Mouse (Mus musculus) neural tube, embryonic 15.5 days (tissue): ENCODE data around the gene Pde4b. TPM values are rescaled to one million over a fixed set of nuclear protein-coding genes. Genes with fewer than 3 reads are reported as not detected.
"Not testable (repeated sequence)": the region's sequence is repeated elsewhere in the genome, so short reads cannot be mapped to it uniquely, and the experiment has no call there.

ENCODE experiments used
- ATAC-seq: fragments of 200-750 bp; cut with Nextera tagmentation; 2 replicates; pipeline ENCODE4 v1.8.0; 2017; ENCODE audit warnings: mild to moderate bottlenecking, moderate TSS enrichment, moderate library complexity; ENCODE audit not compliant: low FRiP score
- H3K27ac ChIP-seq: fragments of 300-500 bp; sonication (generic); replicated peaks from 2 replicates; pipeline ENCODE4 v1.5.1; 2015; ENCODE audit warnings: mild to moderate bottlenecking, inconsistent platforms
- H3K27me3 ChIP-seq: fragments of 300-500 bp; sonication (generic); replicated peaks from 2 replicates; pipeline ENCODE4 v1.6.1; 2015; ENCODE audit warnings: inconsistent platforms
- H3K36me3 ChIP-seq: fragments of 300-500 bp; sonication (generic); 2 replicates; pipeline ENCODE4 v1.6.1; 2015; ENCODE audit warnings: inconsistent platforms
- H3K4me1 ChIP-seq: fragments of 300-500 bp; sonication (generic); 2 replicates; pipeline ENCODE4 v1.6.1; 2015; ENCODE audit warnings: inconsistent platforms
- H3K4me2 ChIP-seq: fragments of 300-500 bp; sonication (generic); 2 replicates; pipeline ENCODE4 v1.6.1; 2015; ENCODE audit warnings: inconsistent platforms, mild to moderate bottlenecking, moderate library complexity
- H3K4me3 ChIP-seq: fragments of 300-500 bp; sonication (generic); replicated peaks from 2 replicates; pipeline ENCODE4 v1.5.1; 2015; ENCODE audit warnings: mild to moderate bottlenecking, inconsistent platforms
- H3K9ac ChIP-seq: fragments of 300-500 bp; sonication (generic); replicated peaks from 2 replicates; pipeline ENCODE4 v1.6.1; 2015; ENCODE audit warnings: mild to moderate bottlenecking, inconsistent platforms
- H3K9me3 ChIP-seq: fragments of 300-500 bp; sonication (generic); replicated peaks from 2 replicates; pipeline ENCODE4 v1.6.1; 2016; ENCODE audit warnings: inconsistent platforms
- WGBS: fragments of 180-500 bp; shearing (Covaris S2); methylation state at CpG from one replicate; pipeline ENCODE4 v1.1.7; 2015; ENCODE audit warnings: mixed read lengths; 5-methylcytosine and 5-hydroxymethylcytosine counted together
- polyA plus RNA-seq: library from polyadenylated mRNA; unstranded; fragments of >200 nt; fragmentation: Nextera tagmentation; extraction: Ambion mirVana; gene quantifications from 2 replicates; pipeline ENCODE4 v1.2.1, GENCODE M21; 2015

Pde4b gene
- polyA plus RNA-seq, 1 experiment from 2014 or later: 40.9 TPM

DNA sequence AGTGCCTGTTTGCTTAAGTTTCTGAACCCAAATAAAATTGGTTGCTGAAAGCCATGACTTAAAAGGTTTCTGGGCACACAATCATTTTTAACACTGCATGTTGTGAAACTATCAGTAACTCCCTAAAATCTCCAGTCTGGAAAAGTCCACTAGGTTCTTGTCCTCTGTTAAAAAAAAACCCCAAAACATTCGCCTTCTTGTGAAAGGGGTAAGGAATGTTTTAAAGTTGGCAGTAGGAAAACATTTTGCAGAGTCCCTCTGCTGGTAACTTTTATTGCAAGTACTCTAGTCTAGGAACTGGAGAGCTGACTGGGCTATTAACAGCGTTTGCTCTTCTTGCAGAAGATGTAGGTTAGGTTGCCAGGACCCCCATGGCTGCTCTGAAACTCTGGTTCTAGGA, 400.7 kb downstream of the Pde4b start:
- Histone ChIP-seq H3K9ac (no peak overlapping the region), H3K27me3 (no peaks in the 10 kb centered on the region), H3K27ac (no peak overlapping the region), H3K9me3 (no peaks in the 10 kb centered on the region), H3K4me2 (no peak overlapping the region), H3K36me3 (no peaks in the 10 kb centered on the region), H3K4me3 (no peak overlapping the region), H3K4me1 (peaks cover 7% of the 10 kb centered on the region)
- 45% methylated on average over 2 of the region's 2 CpGs for WGBS
- ATAC-seq: no peak

DNA sequence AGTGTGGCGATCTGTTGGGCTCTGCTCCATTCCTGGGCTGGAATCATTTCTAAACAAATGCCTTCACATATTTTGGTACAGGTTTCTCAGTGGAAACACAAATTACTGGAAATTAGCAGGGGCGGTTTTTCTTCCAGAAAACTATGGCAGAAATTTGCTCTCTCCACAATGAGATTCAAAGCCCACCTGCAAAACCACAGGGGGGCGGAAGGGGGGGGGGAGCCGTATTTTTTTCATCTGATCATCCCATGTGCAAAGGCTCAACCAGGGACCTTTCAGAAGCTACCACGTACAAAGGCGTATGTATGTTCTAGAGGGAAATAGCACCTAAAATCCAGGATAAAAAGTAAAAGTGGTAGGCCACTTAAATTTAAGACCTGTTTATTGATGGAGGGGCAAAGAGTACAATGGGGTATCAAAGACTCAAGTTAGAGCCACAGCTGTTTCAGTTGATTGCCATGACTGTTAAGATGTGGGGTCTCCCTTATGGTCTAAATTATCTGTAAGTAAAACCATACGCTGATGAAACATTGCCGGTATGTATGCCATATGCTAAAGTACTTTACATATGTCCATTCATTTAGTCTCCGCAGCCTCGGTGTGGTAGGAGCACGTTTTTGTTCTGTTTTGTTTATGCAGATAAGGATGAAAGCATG, 404.3 kb downstream of the Pde4b start:
- no peak overlapping the region for H3K9ac ChIP-seq
- 78% methylated on average over 11 of the region's 11 CpGs for WGBS
- H3K4me2 ChIP-seq: no peak overlapping the region
- no peak overlapping the region for H3K27ac ChIP-seq
- no peak for ATAC-seq
- no peak overlapping the region for H3K4me3 ChIP-seq
- no peaks in the 10 kb centered on the region for H3K36me3 ChIP-seq
- H3K4me1 ChIP-seq: 0 out of 2 replicates have a peak, but pooled peaks cover 3% of the 10 kb centered on the region
- H3K9me3 ChIP-seq: no peaks in the 10 kb centered on the region
- no peaks in the 10 kb centered on the region for H3K27me3 ChIP-seq

DNA sequence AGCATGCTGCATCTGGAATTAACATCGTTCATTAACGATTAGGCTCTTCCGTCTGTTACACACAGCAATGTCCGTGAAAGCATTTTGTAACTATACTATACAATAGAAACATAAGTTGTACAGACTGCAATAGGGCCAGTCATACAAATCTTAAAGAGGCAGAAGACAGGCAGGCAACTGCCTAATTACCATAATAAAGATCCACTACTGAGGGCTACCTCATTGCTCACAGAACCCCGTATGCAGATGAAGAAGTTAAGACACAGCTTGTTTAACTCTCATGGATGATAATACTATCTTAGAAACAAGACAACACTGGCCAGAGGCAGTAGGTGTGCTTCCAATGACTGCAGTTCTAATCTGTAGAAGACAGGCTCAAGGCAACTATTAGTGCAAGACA, 405.6 kb downstream of the Pde4b start:
- WGBS: 33% methylated on average over 5 of the region's 5 CpGs
- Histone ChIP-seq H3K9ac (no peak overlapping the region), H3K27me3 (no peaks in the 10 kb centered on the region), H3K36me3 (no peaks in the 10 kb centered on the region), H3K4me1 (0 out of 2 replicates have a peak, but pooled peaks cover 3% of the 10 kb centered on the region), H3K27ac (no peak overlapping the region), H3K4me3 (no peak overlapping the region), H3K9me3 (no peaks in the 10 kb centered on the region), H3K4me2 (no peak overlapping the region)
- peak; percentile 9; the same call in 1 of the 2 replicates for ATAC-seq

DNA sequence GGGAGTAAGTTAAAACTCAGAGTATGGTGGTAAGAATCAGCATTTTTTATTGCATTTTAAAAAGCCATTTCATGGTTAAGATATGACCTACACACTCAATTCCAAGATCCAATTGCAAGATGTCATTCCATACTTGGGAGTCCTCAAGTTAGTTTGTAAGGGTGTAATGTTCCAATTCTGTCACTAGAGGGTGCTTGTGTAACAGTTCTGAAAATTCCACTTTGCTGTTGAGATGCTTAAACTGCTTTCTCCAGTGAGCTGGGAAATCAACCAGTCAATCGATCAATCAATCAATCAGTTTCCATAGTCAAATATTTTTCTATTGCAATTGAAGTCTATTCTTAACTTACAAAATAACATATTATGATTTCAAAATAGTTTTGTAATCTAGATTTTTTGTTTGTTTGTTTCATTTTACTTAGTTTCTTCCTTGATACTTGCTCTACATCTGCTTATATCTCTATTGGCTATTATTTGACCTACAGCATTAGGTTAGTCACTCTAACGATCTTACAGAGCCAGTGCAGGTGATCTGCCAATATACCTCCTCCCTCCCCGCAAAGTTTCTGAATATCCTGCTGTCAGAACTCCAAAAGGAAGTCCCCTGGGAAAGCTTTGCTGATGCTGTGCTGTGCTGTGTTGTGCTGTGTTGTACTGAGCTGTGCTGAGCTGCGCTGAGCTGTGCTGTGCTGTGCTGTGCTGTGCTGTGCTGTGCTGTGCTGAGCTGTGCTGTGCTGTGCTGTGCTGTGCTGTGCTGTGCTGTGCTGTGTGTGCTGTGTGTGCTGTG, 406.2 kb downstream of the Pde4b start:
- no peak overlapping the region for H3K4me2 ChIP-seq
- H3K27me3 ChIP-seq: no peaks in the 10 kb centered on the region
- H3K4me3 ChIP-seq: no peak overlapping the region
- H3K9me3 ChIP-seq: no peaks in the 10 kb centered on the region
- no peaks in the 10 kb centered on the region for H3K36me3 ChIP-seq
- H3K4me1 ChIP-seq: 0 out of 2 replicates have a peak, but pooled peaks cover 3% of the 10 kb centered on the region
- no peak overlapping the region for H3K27ac ChIP-seq
- WGBS: 65% methylated on average over 4 of the region's 4 CpGs
- no peak overlapping the region for H3K9ac ChIP-seq
- ATAC-seq: peak; percentile 61; the same call in 1 of the 2 replicates

DNA sequence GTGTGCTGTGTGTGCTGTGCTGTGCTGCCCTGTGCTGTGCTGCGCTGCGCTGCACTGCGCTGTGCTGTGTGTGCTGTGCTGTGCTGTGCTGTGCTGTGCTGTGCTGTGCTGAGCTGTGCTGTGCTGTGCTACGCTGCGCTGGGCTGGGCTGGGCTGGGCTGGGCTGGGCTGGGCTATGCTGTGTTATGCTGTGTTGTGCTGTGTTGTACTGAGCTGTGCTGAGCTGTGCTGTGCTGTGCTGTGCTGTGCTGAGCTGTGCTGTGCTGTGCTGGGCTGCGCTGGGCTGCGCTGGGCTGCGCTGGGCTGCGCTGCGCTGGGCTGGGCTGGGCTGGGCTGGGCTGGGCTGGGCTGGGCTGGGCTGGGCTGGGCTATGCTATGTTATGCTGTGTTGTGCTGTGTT, 406.9 kb downstream of the Pde4b start:
- not testable (repeated sequence) for ATAC-seq, H3K4me3 ChIP-seq, H3K27ac ChIP-seq, H3K36me3 ChIP-seq, H3K9ac ChIP-seq, H3K27me3 ChIP-seq, H3K4me2 ChIP-seq, H3K9me3 ChIP-seq, H3K4me1 ChIP-seq
- WGBS: 91% methylated on average over 8 of the region's 10 CpGs

DNA sequence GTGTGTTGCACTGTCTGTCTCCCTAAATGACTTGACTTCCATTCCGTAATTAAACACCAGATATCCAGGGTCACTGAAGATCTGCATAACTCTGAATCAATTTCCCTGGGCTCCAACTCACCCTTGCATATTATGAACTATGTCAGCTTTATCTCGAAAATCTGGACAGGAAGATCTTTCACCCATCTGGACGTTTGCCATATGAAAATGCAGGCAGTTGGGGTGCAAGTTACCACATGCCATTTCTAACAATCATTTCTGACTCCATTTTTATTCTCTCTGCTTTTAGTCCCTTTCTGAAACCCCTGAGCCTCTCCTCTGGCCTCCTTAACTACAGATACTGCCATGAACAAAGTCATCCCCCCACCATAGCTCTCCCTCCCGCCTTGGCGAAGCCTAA, 407.7 kb downstream of the Pde4b start:
- Histone ChIP-seq H3K4me1 (0 out of 2 replicates have a peak, but pooled peaks cover 3% of the 10 kb centered on the region), H3K9ac (no peak overlapping the region), H3K9me3 (no peaks in the 10 kb centered on the region), H3K4me3 (no peak overlapping the region), H3K27ac (no peak overlapping the region), H3K36me3 (no peaks in the 10 kb centered on the region), H3K27me3 (no peaks in the 10 kb centered on the region), H3K4me2 (no peak overlapping the region)
- ATAC-seq: no peak
- WGBS: 76% methylated on average over 5 of the region's 5 CpGs

DNA sequence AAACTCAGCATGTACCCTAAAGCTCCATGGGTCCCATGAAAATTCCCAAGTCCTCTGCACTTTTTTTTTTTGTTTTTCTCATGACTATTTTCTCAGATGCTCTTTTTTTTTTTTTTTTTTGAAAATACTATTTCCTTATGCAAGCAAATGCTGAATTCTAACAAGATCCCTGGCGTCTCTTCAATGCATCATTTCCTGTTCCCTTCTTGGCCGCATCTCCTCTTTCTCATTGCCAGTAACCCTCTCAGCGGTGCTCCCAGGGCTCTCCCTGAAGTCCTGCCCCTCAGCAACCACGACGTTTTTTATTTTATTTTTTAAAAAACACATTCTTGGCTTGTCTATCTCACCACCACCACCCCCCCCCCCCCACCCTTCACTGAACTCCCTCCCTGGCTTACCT, 408.1 kb downstream of the Pde4b start:
- H3K9me3 ChIP-seq: no peaks in the 10 kb centered on the region
- H3K27ac ChIP-seq: no peak overlapping the region
- 0 out of 2 replicates have a peak, but pooled peaks cover 3% of the 10 kb centered on the region for H3K4me1 ChIP-seq
- H3K36me3 ChIP-seq: no peaks in the 10 kb centered on the region
- no peak overlapping the region for H3K4me3 ChIP-seq
- H3K9ac ChIP-seq: no peak overlapping the region
- no peak overlapping the region for H3K4me2 ChIP-seq
- no peak for ATAC-seq
- no peaks in the 10 kb centered on the region for H3K27me3 ChIP-seq
- 74% methylated on average over 5 of the region's 5 CpGs for WGBS

DNA sequence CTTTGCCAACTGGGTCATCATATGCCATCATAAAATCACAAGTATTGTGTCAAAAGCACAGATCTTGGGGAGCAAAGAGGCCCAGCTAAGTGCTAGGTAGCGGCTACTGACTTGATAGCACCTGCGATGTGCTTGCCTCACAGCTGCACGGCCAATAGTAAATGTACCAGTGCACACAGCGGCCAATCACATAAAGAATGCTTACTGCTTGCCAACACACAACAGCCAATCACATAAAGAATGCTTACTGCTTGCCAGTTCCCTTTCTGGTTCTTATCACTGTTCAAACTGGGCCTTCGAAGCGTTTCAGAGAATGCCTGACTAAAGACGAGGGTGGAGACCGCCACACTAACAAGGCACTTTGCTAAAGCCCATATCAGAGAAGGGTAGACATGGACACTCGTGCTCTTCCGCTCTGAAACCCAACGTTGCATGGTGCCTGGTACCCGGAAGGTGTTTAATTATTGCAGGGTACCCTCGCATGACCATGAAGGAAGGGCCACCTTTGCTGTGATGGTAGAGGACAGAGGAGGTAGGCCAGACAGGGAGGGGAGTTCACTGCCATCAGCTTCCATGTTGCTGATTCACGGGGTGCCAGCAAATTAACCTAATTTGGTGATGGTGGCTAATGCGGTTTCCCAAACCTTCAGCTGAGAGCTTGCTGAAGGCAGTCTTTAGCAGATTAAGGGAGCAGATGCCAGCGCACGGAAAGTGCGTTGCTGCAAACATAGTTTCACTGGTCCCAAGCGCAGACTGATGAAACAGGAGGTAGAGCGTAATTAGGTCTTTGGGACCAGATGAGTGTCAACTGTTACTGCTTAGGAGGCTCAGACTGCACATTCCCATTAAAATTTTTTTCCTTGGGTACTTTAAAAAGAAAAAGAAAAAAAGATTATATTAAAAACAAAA, 409.2 kb downstream of the Pde4b start:
- WGBS: 87% methylated on average over 20 of the region's 20 CpGs
- H3K27me3 ChIP-seq: no peaks in the 10 kb centered on the region
- no peaks in the 10 kb centered on the region for H3K9me3 ChIP-seq
- H3K4me2 ChIP-seq: no peak overlapping the region
- no peak overlapping the region for H3K4me3 ChIP-seq
- ATAC-seq: no peak
- H3K9ac ChIP-seq: no peak overlapping the region
- H3K27ac ChIP-seq: no peak overlapping the region
- H3K36me3 ChIP-seq: no peaks in the 10 kb centered on the region
- 0 out of 2 replicates have a peak, but pooled peaks cover 3% of the 10 kb centered on the region for H3K4me1 ChIP-seq

DNA sequence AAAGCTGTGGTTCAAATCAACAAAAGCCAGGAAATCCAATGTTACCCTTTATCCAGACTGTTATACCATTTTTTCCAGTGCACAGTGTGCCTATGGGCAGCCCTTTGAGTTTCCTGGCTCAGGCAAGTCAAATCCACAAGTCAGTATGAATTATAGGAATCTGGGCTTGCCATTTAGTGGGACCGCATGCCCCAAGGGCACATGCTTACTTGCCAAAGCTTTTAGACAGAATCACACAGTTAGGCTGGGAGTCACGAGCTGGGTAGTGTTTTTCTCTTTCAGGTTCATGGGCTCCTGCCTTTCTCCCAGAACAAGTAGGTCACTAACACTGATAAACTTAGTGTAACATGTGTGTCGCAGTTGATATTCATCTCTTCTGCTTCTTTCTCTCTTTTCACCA, 409.9 kb downstream of the Pde4b start:
- Histone ChIP-seq H3K9ac (no peak overlapping the region), H3K4me2 (no peak overlapping the region), H3K27ac (0 out of 2 replicates have a peak overlapping the region, but pooled peaks have one; percentile 10), H3K36me3 (no peaks in the 10 kb centered on the region), H3K9me3 (no peaks in the 10 kb centered on the region), H3K27me3 (no peaks in the 10 kb centered on the region), H3K4me3 (no peak overlapping the region), H3K4me1 (0 out of 2 replicates have a peak, but pooled peaks cover 3% of the 10 kb centered on the region)
- no peak for ATAC-seq
- WGBS: 84% methylated on average over 3 of the region's 3 CpGs

DNA sequence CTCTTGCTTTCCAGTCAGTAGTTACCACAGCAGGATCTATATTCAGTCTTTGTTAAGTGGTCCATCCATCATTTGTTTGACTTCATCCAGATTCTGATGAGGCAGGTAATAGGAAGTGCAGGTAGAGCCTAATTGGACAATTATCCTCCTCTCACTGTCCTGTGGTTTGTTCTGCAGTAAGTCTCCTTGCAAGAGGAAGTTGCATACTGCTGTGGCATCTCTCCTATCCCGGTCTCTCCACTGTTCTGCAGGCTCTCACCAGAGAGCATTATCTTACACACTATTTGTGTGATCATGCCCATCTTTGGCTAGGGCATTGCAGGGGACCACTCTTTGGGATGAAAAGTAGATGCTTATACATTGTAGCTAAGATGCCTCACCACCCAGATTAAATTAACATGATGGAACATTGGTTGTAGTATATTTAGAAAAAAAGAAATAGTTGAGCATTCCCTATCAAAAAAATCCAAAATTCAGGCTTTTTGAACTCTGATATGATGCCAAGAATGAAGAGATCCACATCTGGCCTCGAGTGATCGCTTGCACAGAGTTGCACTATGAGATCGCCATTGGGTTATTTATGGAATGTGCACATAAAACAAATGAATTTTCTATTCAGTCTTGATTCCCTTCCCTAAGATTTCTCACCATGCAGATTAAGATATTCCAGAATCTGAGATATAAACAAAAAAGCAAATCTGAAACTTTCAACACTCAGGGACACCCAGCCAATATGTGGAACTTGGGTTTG, 411.0 kb downstream of the Pde4b start:
- Histone ChIP-seq H3K27me3 (no peaks in the 10 kb centered on the region), H3K9me3 (no peaks in the 10 kb centered on the region), H3K36me3 (no peaks in the 10 kb centered on the region), H3K4me2 (no peak overlapping the region), H3K4me3 (no peak overlapping the region), H3K9ac (no peak overlapping the region), H3K4me1 (0 out of 2 replicates have a peak, but pooled peaks cover 3% of the 10 kb centered on the region), H3K27ac (no peak overlapping the region)
- WGBS: 82% methylated on average over 4 of the region's 4 CpGs
- no peak for ATAC-seq

DNA sequence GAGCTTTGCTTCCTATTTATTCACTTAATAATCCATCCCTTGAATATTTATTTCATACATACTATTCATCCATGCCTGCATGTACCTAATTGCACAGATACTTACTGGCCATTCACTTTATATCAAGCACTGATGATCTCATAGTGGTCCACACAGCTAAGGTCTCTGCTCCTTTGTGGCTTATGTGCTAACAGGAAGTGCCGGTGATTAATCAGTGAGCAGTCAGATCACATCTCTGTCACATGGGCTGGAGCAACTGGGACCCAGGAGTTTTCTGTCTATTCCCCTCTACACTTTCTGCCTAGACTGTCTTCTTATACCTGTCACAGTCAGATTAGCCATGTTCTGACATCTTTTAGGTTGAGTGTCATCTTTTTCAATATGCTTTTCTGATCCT, 411.6 kb downstream of the Pde4b start:
- no peak overlapping the region for H3K4me2 ChIP-seq
- H3K9me3 ChIP-seq: no peaks in the 10 kb centered on the region
- H3K27ac ChIP-seq: no peak overlapping the region
- H3K36me3 ChIP-seq: no peaks in the 10 kb centered on the region
- no peaks in the 10 kb centered on the region for H3K27me3 ChIP-seq
- no peak for ATAC-seq
- 0 out of 2 replicates have a peak, but pooled peaks cover 3% of the 10 kb centered on the region for H3K4me1 ChIP-seq
- H3K9ac ChIP-seq: no peak overlapping the region
- 82% methylated on average over 1 of the region's 1 CpGs for WGBS
- H3K4me3 ChIP-seq: no peak overlapping the region
